Mouse (Mus musculus): Measurements from ENCODE around the gene Ralbp1. TPM values are rescaled to one million over a fixed set of nuclear protein-coding genes. Genes with fewer than 3 reads are reported as not detected.

Gene Ralbp1
- polyA plus RNA-seq, 2 experiments: 44.2 to 132 TPM

GRCm38 (mm10) chr17:65833891-65834290 is 51.7 kb downstream of the Ralbp1 start:
- Histone ChIP-seq H3K9me3 (ENCODE audit: control insufficient read depth, low read length) (no peaks in the 10 kb centered on the region), H3K4me2 (replicated peaks; ENCODE audit: low read depth, low read length, severe bottlenecking) (no peak overlapping the region), H3K27me3 (ENCODE audit: control insufficient read depth, insufficient read depth, low read length) (no peaks in the 10 kb centered on the region), H3K9ac (ENCODE audit: low read depth, low read length, severe bottlenecking) (no peak overlapping the region), H3K36me3 (ENCODE audit: control insufficient read depth, insufficient read depth, low read length) (peaks cover 88% of the 10 kb centered on the region), H3K27ac (replicated peaks; ENCODE audit: low read depth, low read length) (no peak overlapping the region), H3K4me1 (ENCODE audit: control insufficient read depth, insufficient read depth, low read length) (no peaks in the 10 kb centered on the region), H3K4me3 (replicated peaks; ENCODE audit: low read length) (no peak overlapping the region)
- no peak for TF ChIP-seq POLR2A (IDR thresholded peaks at IDR 0.05; ENCODE audit: borderline replicate concordance, extremely low read depth, insufficient read depth, insufficient read length)
- WGBS: 96% methylated on average over 3 of the region's 3 CpGs
- DNase-seq (ENCODE audit: low spot score) (no peak), ATAC-seq (ENCODE audit: low FRiP score, low read depth) (no peak)

GRCm38 (mm10) chr17:65830216-65830863 is 55.3 kb downstream of the Ralbp1 start:
- H3K4me1 ChIP-seq (ENCODE audit: control insufficient read depth, insufficient read depth, low read length): no peaks in the 10 kb centered on the region
- no peak overlapping the region for H3K4me2 ChIP-seq (replicated peaks; ENCODE audit: low read depth, low read length, severe bottlenecking)
- no peak overlapping the region for H3K9ac ChIP-seq (ENCODE audit: low read depth, low read length, severe bottlenecking)
- H3K27me3 ChIP-seq (ENCODE audit: control insufficient read depth, insufficient read depth, low read length): no peaks in the 10 kb centered on the region
- DNase-seq (ENCODE audit: low spot score): no peak
- peaks cover 80% of the 10 kb centered on the region for H3K36me3 ChIP-seq (ENCODE audit: control insufficient read depth, insufficient read depth, low read length)
- H3K9me3 ChIP-seq (ENCODE audit: control insufficient read depth, low read length): no peaks in the 10 kb centered on the region
- H3K27ac ChIP-seq (replicated peaks; ENCODE audit: low read depth, low read length): no peak overlapping the region
- no peak for ATAC-seq (ENCODE audit: low FRiP score, low read depth)
- H3K4me3 ChIP-seq (replicated peaks; ENCODE audit: low read length): no peak overlapping the region
- 95% methylated on average over 13 of the region's 13 CpGs for WGBS
- TF ChIP-seq POLR2A (IDR thresholded peaks at IDR 0.05; ENCODE audit: borderline replicate concordance, extremely low read depth, insufficient read depth, insufficient read length): no peak

GRCm38 (mm10) chr17:65828951-65829350 is 56.6 kb downstream of the Ralbp1 start:
- peaks cover 85% of the 10 kb centered on the region for H3K36me3 ChIP-seq (ENCODE audit: control insufficient read depth, insufficient read depth, low read length)

GRCm38 (mm10) chr17:65827904-65828303 is 57.7 kb downstream of the Ralbp1 start:
- Histone ChIP-seq H3K36me3 (ENCODE audit: control insufficient read depth, insufficient read depth, low read length) (peaks cover 80% of the 10 kb centered on the region), H3K9ac (ENCODE audit: low read depth, low read length, severe bottlenecking) (no peak overlapping the region), H3K9me3 (ENCODE audit: control insufficient read depth, low read length) (no peaks in the 10 kb centered on the region), H3K27ac (replicated peaks; ENCODE audit: low read depth, low read length) (no peak overlapping the region), H3K4me2 (replicated peaks; ENCODE audit: low read depth, low read length, severe bottlenecking) (no peak overlapping the region), H3K4me3 (replicated peaks; ENCODE audit: low read length) (no peak overlapping the region), H3K4me1 (ENCODE audit: control insufficient read depth, insufficient read depth, low read length) (no peaks in the 10 kb centered on the region), H3K27me3 (ENCODE audit: control insufficient read depth, insufficient read depth, low read length) (no peaks in the 10 kb centered on the region)
- TF ChIP-seq POLR2A (IDR thresholded peaks at IDR 0.05; ENCODE audit: borderline replicate concordance, extremely low read depth, insufficient read depth, insufficient read length): no peak
- DNase-seq (ENCODE audit: low spot score) (no peak), ATAC-seq (ENCODE audit: low FRiP score, low read depth) (no peak)
- 86% methylated on average over 5 of the region's 5 CpGs for WGBS

More at GRCm38 (mm10) chr17:65828951-65829350, 56.6 kb downstream of the Ralbp1 start:
- H3K4me3 ChIP-seq (replicated peaks; ENCODE audit: low read length): no peak overlapping the region
- H3K27me3 ChIP-seq (ENCODE audit: control insufficient read depth, insufficient read depth, low read length): no peaks in the 10 kb centered on the region
- TF ChIP-seq POLR2A (IDR thresholded peaks at IDR 0.05; ENCODE audit: borderline replicate concordance, extremely low read depth, insufficient read depth, insufficient read length): no peak
- H3K9ac ChIP-seq (ENCODE audit: low read depth, low read length, severe bottlenecking): no peak overlapping the region
- no peak for DNase-seq (ENCODE audit: low spot score)
- H3K9me3 ChIP-seq (ENCODE audit: control insufficient read depth, low read length): no peaks in the 10 kb centered on the region
- 90% methylated on average over 11 of the region's 11 CpGs for WGBS
- ATAC-seq (ENCODE audit: low FRiP score, low read depth): no peak
- H3K4me1 ChIP-seq (ENCODE audit: control insufficient read depth, insufficient read depth, low read length): no peaks in the 10 kb centered on the region
- H3K27ac ChIP-seq (replicated peaks; ENCODE audit: low read depth, low read length): no peak overlapping the region
- no peak overlapping the region for H3K4me2 ChIP-seq (replicated peaks; ENCODE audit: low read depth, low read length, severe bottlenecking)

GRCm38 (mm10) chr17:65827119-65827840 is 58.3 kb downstream of the Ralbp1 start:
- ATAC-seq (ENCODE audit: low FRiP score, low read depth) (no peak), DNase-seq (ENCODE audit: low spot score) (no peak)
- Histone ChIP-seq H3K4me2 (replicated peaks; ENCODE audit: low read depth, low read length, severe bottlenecking) (no peak overlapping the region), H3K36me3 (ENCODE audit: control insufficient read depth, insufficient read depth, low read length) (peaks cover 78% of the 10 kb centered on the region), H3K27ac (replicated peaks; ENCODE audit: low read depth, low read length) (no peak overlapping the region), H3K9ac (ENCODE audit: low read depth, low read length, severe bottlenecking) (no peak overlapping the region), H3K27me3 (ENCODE audit: control insufficient read depth, insufficient read depth, low read length) (no peaks in the 10 kb centered on the region), H3K4me1 (ENCODE audit: control insufficient read depth, insufficient read depth, low read length) (no peaks in the 10 kb centered on the region), H3K9me3 (ENCODE audit: control insufficient read depth, low read length) (no peaks in the 10 kb centered on the region), H3K4me3 (replicated peaks; ENCODE audit: low read length) (no peak overlapping the region)
- 93% methylated on average over 16 of the region's 16 CpGs for WGBS
- TF ChIP-seq POLR2A (IDR thresholded peaks at IDR 0.05; ENCODE audit: borderline replicate concordance, extremely low read depth, insufficient read depth, insufficient read length): no peak

Measured in limb, embryonic 14.5 days (tissue).